Mouse (Mus musculus) stomach, postnatal 0 days (tissue): ENCODE results near the gene Tspo.

Experiments used
- CTCF ChIP-seq: IDR thresholded peaks from 2 replicates; pipeline ENCODE4 v1.5.1; 2016; ENCODE audit warnings: antibody characterized with exemption, low read depth, mild to moderate bottlenecking, moderate library complexity
- EP300 ChIP-seq: optimal IDR thresholded peaks from 2 replicates; pipeline ENCODE3; 2016; ENCODE audit warnings: antibody characterized with exemption

DNA sequence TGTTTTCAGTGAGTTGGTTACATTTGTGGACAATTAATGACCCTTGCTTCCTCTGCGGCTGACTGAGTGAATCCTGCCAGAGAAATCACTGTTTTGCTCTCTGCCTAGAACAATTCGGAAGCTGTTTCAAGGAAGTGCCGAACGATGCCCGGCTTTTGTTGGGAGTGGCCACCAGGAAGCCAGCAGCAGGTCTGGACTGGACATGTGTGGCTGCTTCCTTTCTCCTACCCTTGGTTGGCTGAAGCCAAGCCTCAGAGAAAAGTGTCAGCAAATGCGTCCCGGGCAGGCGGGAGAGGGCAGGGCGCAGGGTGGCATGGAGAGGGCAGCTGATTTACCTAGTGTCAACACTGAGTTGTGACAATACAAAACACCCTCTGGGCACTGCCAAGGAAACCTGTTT, 33.2 kb upstream of the Tspo start:
- TF ChIP-seq CTCF (no peak), EP300 (no peak)
